Mouse (Mus musculus): ENCODE data around the gene Fxyd1.

DNA sequence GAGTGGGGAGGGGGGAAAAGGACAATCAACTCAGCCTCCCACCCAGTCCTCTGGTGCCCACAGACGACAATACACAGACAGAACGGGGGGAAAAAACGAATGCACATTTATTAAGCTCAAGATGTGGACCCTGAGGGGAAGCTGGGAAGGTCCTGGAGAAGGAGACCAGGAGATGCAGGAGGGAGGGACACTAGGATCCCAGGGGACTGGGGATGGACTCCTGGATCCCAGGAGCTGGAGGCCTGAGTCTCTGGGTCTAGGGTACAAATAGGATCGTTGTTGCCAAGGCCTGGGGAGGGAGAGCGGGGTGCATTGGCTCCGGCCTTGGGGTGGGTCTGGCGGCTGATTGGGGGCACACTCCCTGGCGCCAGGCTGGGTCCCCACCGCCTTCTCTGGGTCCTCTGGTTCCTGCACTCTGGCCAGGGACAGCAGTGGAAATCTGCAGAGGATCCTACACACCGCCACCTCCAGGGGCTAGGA is 14.5 kb downstream of the Fxyd1 start, which contains the start of gene Fxyd5:
- TF ChIP-seq CTCF (IDR thresholded peaks at IDR 0.05; ENCODE audit: low read depth) (no peak), EP300 (IDR thresholded peaks at IDR 0.05; ENCODE audit: low read depth) (no peak)

All from liver, postnatal 0 days (tissue).